Mouse (Mus musculus) frontal cortex, adult 2 months (tissue): ENCODE data around the gene Mgat3. TPM values are rescaled to one million over a fixed set of nuclear protein-coding genes. Genes with fewer than 3 reads are reported as not detected.

Experiments
- DNase-seq, 2 experiments: peaks; one replicate each; pipeline ENCODE4 v3.0.0; 2022; ENCODE audit warnings: low spot score in 1 of 2; ENCODE audit errors: extremely low spot score in 1 of 2
- polyA plus RNA-seq: library from polyadenylated mRNA; depleted of rRNA; stranded (reverse); fragments of >200 nt; gene quantifications from 2 replicates; pipeline ENCODE4 v1.2.3, GENCODE M21; 2012; rRNA removed

The Mgat3 gene
- polyA plus RNA-seq, 1 experiment, result 84.5 TPM

DNA sequence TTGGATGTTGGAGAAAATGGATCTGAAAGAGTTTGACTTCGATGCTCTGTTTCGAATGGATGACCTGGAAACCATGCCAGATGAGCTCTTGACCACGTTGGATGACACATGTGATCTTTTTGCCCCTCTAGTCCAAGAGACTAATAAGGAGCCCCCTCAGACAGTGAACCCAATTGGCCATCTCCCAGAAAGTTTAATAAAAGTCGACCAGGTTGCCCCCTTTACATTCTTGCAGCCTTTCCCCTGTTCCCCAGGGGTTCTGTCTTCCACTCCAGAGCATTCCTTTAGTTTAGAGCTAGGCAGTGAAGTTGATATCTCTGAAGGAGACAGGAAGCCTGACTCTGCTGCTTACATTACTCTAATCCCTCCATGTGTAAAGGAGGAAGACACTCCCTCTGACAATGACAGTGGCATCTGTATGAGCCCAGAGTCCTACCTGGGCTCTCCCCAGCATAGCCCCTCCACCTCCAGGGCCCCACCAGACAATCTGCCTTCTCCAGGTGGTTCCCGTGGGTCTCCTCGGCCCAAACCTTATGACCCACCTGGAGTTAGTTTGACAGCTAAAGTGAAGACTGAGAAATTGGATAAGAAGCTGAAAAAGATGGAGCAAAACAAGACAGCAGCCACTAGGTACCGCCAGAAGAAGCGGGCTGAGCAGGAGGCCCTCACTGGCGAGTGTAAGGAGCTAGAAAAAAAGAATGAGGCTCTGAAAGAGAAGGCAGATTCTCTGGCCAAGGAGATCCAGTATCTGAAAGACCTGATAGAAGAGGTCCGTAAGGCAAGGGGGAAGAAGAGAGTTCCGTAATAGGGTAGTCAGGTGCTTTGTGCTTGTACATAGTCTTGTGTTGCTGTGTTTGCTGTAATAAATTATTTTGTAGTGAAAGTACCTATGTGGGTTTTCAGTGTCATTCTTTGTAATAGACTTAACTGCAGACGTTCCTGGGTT is 83.4 kb downstream of the Mgat3 start:
- no peak for DNase-seq

DNA sequence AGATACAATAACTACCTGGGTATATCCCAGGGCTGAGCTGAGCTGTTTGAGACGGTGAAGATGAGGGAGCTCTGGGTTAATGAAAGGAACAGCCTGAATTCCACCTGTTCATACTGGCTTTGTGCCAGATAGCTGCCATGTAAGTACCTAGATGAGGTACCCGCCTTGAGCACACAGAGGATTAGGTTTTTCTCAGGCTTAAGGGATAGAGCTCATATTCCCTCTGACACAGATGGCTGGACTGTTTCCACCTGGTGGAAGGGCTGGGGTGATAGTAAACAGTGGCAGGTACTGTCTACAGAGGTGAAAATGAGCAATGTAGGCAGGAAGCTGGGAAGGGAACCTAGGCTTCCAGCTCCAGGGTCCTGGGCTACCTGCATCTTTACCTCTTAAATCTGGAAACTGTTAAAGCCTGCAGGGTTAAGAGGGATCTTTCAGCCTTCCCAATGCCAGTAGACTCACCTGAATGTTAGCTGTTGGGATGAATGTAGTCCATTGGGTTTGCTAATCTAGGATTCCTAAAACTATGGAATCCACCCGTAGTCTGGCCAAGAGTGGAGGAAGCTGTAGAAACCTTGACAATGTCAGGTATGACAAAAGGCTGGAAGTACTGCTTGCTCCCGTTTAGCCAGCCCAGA is 84.2 kb downstream of the Mgat3 start:
- DNase-seq, result no peak

DNA sequence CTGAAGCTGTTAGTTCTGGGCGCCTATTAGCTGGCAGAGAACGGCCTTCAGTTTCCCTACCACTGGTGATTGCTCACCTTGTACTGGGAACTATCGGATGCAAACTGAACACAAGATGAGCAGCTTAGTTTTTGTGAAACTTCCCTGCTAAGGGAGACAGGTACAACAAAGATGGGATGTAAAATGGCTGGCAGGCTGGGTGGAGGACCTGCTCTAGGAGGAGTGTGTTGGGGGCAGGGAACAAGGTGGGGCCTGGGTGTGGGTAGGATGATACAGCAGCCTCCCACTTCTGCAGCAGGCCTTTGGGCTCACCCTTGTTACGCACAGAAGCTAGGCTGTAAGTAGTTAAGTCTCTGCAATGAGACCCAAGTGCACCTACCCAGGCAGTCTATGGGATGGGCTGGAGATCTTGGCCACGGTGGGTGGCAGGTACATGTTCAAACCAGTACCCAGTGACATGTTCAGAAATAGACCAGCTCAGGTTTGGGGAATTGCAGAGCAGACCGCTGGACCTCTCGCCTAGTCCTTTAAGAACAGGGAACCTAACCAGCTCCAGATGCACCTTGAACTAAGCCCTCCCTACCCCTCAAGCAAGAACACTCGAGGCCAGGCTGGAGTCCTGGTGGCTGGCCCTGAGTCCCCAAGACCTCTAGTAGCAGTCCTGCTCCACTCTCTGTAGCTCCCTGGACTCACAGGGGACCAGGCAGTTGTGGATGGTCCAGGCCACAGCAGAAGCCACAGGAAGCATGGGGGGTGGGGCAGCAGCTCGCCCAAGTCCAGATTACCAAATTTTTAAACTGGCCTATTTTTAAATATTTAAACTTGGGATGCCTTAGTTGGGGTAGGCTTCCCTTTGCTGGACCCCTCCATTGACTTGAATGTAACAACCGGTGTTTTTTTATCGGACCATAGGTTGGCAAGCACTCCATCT is 85.0 kb downstream of the Mgat3 start:
- DNase-seq, result no peak

DNA sequence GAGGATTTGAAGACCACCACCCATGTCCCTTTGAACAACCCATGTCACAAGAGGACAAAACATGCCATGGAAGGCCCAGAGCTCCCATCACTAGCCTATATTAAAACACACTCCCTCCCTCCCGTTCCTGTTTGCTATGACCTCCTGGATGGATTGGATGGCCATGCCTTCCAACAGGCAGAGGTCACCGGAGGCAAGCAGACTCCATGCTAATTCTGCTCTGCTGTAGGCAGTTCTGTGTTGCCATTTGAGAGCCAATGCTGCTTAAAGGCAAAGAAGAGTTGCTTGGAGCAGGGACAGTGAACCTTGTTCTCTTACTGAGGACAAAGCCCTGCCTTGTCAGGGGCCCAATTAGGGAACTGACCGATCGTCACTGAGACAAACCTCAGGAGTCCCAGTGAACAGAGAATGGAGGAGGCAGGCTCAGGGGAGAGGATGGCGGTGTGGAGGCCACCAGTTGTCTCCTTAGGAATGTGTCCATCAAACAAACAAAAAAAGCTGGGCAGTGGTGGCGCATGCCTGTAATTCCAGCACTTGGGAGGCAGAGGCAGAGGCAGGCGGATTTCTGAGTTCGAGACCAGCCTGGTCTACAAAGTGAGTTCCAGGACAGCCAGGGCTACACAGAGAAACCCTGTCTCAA is 86.0 kb downstream of the Mgat3 start:
- DNase-seq, result no peak

DNA sequence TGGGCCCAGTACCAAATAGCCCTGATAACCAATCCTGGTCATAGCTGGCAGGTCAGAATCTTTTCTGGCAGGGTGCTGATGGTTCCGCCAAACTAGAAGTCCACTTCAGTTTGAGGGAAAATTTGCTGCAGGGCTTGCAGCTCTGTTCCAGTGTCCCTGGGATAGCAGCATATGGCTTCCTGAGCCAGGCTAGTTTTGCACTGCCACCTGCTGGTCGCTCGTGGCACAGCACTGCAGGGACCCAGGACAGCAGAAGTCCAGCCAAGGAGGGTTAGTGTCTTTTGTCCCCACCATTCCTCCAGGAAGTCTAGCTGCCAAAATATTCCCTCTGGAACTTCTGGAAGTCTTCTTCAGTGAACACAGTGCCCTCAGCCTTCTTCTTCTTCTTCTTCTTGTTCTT is 87.2 kb downstream of the Mgat3 start:
- DNase-seq, result peak in 1 of 2 experiments; percentile 92

DNA sequence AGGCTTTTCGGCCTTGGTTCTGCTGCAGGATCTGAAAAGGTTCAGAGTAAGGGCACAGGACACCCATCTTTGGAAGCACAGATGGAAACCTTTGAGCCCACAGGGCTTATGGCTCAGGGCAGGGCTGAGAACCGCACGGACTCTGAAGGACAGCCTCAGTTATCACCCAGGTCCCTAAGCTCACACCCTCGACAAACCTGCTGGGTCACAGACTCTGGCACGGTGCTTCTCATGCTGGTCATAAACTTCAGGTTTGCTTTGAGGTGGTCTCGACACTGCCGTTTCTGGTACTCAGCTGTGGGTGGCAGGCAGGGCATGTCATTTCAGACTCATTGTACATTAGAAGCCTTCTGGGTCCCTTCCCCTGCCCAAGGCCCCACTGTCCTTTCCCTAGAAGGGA is 87.6 kb downstream of the Mgat3 start:
- DNase-seq, result no peak

DNA sequence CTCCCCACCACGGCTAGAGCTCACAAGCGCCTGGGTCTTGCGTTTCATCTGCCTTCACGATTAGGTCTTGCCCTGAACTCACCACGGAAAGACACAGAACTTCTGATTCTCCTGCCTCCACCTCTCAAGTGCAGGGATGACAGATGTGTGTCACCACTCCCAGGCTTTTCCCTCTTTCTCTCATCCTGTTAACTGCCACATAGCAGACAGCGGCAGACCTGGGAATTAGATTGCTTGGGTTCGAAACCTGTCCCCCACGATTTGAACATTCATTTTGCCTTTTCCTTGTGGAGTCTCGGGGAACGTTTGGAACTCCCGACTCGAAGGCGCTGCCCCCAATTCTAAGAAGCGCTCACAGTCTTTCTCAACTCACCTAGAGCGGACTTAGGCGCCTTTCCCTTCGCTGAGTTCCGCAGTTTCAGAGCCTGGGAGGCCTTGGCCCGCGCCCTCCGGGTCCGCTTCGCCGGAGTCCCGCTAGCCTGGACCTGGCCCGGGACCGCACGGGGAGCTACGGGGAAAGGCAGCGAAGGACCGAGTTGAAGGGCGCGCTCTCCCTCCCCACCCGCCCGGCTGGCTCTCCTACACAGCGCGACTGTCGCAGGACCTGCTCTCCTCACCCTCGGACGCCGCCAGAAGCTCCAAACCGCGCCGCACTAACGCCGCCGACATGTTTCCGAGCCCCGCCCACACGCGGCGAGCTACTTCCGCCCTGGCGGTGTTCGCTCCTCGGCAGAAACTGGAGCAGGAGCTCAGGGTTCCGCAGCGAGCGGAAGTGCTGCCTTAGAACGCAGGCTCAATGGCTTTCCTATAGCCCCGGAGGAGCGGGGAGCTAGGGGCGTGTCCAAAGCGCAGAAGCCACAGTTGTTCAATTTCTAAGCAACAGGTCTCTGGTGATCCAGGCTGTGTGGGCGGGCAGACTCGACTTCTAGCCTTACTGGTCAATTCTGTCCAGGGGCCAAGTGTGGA is 90.4 kb downstream of the Mgat3 start, which contains the start of gene Rps19bp1:
TSS of gene Rps19bp1 (minus strand) at position 706 of the 966 bp plus-strand sequence.
- DNase-seq, result peak; percentile 70 to 93

Other genes with a start within 250 kb of the Mgat3 start
- 58.6 TPM in 2 replicates for gene Cbx7, start 202.6 kb upstream of the Mgat3 start, polyA plus RNA-seq
- 30.7 and 32.4 TPM in 2 replicates for gene Pdgfb, start 158.7 kb upstream of the Mgat3 start, polyA plus RNA-seq
- 288 and 302 TPM in 2 replicates for gene Syngr1, start 82.4 kb upstream of the Mgat3 start, polyA plus RNA-seq
- gene Rpl3, start 81.9 kb upstream of the Mgat3 start, polyA plus RNA-seq, result 629 and 778 TPM in 2 replicates
- 37.9 and 41.4 TPM in 2 replicates for gene Tab1, start 40.6 kb upstream of the Mgat3 start, polyA plus RNA-seq
- 14.9 and 15.6 TPM in 2 replicates for gene Mief1, start 60.3 kb downstream of the Mgat3 start, polyA plus RNA-seq
- not detected in 2 replicates for gene AC140267.1, start 62.1 kb downstream of the Mgat3 start, polyA plus RNA-seq
- gene Atf4, start 81.5 kb downstream of the Mgat3 start, polyA plus RNA-seq, result 206 and 220 TPM in 2 replicates
- 46.5 and 47.8 TPM in 2 replicates for gene Rps19bp1, start 90.6 kb downstream of the Mgat3 start, polyA plus RNA-seq
- gene Cacna1i, start 113.5 kb downstream of the Mgat3 start, polyA plus RNA-seq, result 35.7 and 40.9 TPM in 2 replicates